Comparison of ENCODE assay signal across 21 mouse cellular contexts in genomic region chr10:56546824-56547223, GRCm38 (mm10).
DNase-seq lines count a peak whose midpoint lies in the region; ATAC-seq and TF ChIP-seq lines count a peak whose summit lies in the region.
"Had no signal": no experiment of that assay in that cellular context is flagged by ENCODE, and none has a peak within 500 bp of the region (broad histone marks: within the 10 kb centered on the region; RNA-seq: fewer than 3 reads in every experiment).

No protein-coding gene starts in this region.

- 38% methylated on average over 2 of the region's 2 CpGs for WGBS in forebrain, embryonic 13.5 days
- 69% methylated on average over 2 of the region's 2 CpGs for WGBS in hindbrain, embryonic 12.5 days

- peak; percentile 82 for ATAC-seq in forebrain, embryonic 13.5 days
- ATAC-seq in hindbrain, embryonic 12.5 days (ENCODE audit: low FRiP score): no peak
- ATAC-seq: activated CD4-positive, CD25-positive, alpha-beta regulatory T cell, adult 4 months; intestine, embryonic 15.5 days; Patski had no signal

- no peak overlapping the region for H3K4me2 ChIP-seq in forebrain, embryonic 13.5 days
- no peak overlapping the region for H3K4me2 ChIP-seq in hindbrain, embryonic 12.5 days (replicated peaks)
- H3K4me2 ChIP-seq: hindbrain, embryonic 14.5 days; intestine, embryonic 15.5 days had no signal

- TF ChIP-seq POLR2A in brain, embryonic 14.5 days (IDR thresholded peaks at IDR 0.05; ENCODE audit: borderline replicate concordance, extremely low read depth, insufficient read depth, insufficient read length, poor library complexity, severe bottlenecking): no peak

- peak; percentile 16 for DNase-seq in heart, adult 11 months
- DNase-seq in heart, postnatal 4 days: no peak
- DNase-seq in brain, embryonic 14.5 days (ENCODE audit: low read depth): peak; percentile 77
- DNase-seq in forelimb bud, embryonic 11.5 days (ENCODE audit: low read depth, low spot score): peak; percentile 27
- no peak for DNase-seq in thymus, postnatal 10 days (ENCODE audit: low spot score in 2 of 2)
- no peak for DNase-seq in retina, postnatal 1 day
- DNase-seq: adrenal gland, postnatal 14 days; cerebellum, adult 18-20 months; cerebellum, adult 9-11 months; cerebellum, postnatal 36 days; gastrocnemius, postnatal 36 days; heart, adult 18-20 months; heart, postnatal 10 days had no signal

- H3K4me1 ChIP-seq in forebrain, embryonic 13.5 days: peaks cover 12% of the 10 kb centered on the region; the same call in 1 of the 2 replicates
- H3K4me1 ChIP-seq in hindbrain, embryonic 12.5 days: no peaks in the 10 kb centered on the region
- H3K4me1 ChIP-seq: heart, embryonic 10.5 days; intestine, embryonic 15.5 days had no signal

- H3K27me3 ChIP-seq in forebrain, embryonic 13.5 days: no peaks in the 10 kb centered on the region
- no peaks in the 10 kb centered on the region for H3K27me3 ChIP-seq in hindbrain, embryonic 12.5 days
- H3K27me3 ChIP-seq: CH12.LX; intestine, embryonic 15.5 days; Patski had no signal

- no peaks in the 10 kb centered on the region for H3K9me3 ChIP-seq in forebrain, embryonic 13.5 days (replicated peaks)
- H3K9me3 ChIP-seq in hindbrain, embryonic 12.5 days (replicated peaks): no peaks in the 10 kb centered on the region
- H3K9me3 ChIP-seq: heart, embryonic 10.5 days; intestine, embryonic 15.5 days had no signal

- H3K27ac ChIP-seq in forebrain, embryonic 13.5 days: peak overlapping the region; percentile 65; the same call in 1 of the 2 replicates
- no peak overlapping the region for H3K27ac ChIP-seq in hindbrain, embryonic 12.5 days
- H3K27ac ChIP-seq: heart, embryonic 10.5 days; hindbrain, embryonic 14.5 days; intestine, embryonic 15.5 days had no signal

- no peak overlapping the region for H3K4me3 ChIP-seq in forebrain, embryonic 13.5 days
- H3K4me3 ChIP-seq in hindbrain, embryonic 12.5 days: no peak overlapping the region
- H3K4me3 ChIP-seq: heart, embryonic 10.5 days; intestine, embryonic 15.5 days had no signal

- H3K9ac ChIP-seq in forebrain, embryonic 13.5 days: no peak overlapping the region
- no peak overlapping the region for H3K9ac ChIP-seq in hindbrain, embryonic 12.5 days
- H3K9ac ChIP-seq: hindbrain, embryonic 14.5 days; intestine, embryonic 15.5 days had no signal

- H3K36me3 ChIP-seq in forebrain, embryonic 13.5 days (ENCODE audit: poor library complexity, severe bottlenecking): no peaks in the 10 kb centered on the region
- no peaks in the 10 kb centered on the region for H3K36me3 ChIP-seq in hindbrain, embryonic 12.5 days
- H3K36me3 ChIP-seq: heart, embryonic 10.5 days; intestine, embryonic 15.5 days had no signal

- TF ChIP-seq CTCF in brain, embryonic 14.5 days (IDR thresholded peaks at IDR 0.05; ENCODE audit: borderline replicate concordance, extremely low read depth, insufficient read depth, insufficient read length): no peak

Comparison
In these comparisons a context has a peak if more than half of its experiments do, and no peak if none do; other contexts are left out.
1. DNase-seq: peak in heart, adult 11 months (single experiment), brain, embryonic 14.5 days (single experiment) and forelimb bud, embryonic 11.5 days (single experiment); none in heart, postnatal 4 days (single experiment), thymus, postnatal 10 days (0 of 2) and retina, postnatal 1 day (single experiment).